Mouse (Mus musculus) kidney, adult 2 months (tissue): ENCODE measurements at regions not wholly inside any gene's neighbourhood (a gene's known extent, or its start where the extent isn't known, plus 50 kb on each side); places are given as distances from the start of the nearest gene placed in this dataset.

Experiments used
- DNase-seq: peaks from one replicate; pipeline ENCODE4 v3.0.0; 2021
- H3K27ac ChIP-seq: fragments of 200-500 bp; 2 replicates; pipeline ENCODE4 v1.5.1; 2012; ENCODE audit warnings: low read depth, low read length, control low read depth, inconsistent platforms; ENCODE audit not compliant: insufficient read depth
- H3K27me3 ChIP-seq: fragments of 200-500 bp; replicated peaks from 2 replicates; pipeline ENCODE4 v1.6.1; 2012; ENCODE audit warnings: mild to moderate bottlenecking, moderate library complexity, low read length, inconsistent platforms; ENCODE audit not compliant: control insufficient read depth, insufficient read depth
- H3K36me3 ChIP-seq: fragments of 200-500 bp; 2 replicates; pipeline ENCODE4 v1.6.1; 2012; ENCODE audit warnings: mild to moderate bottlenecking, moderate library complexity, low read length, inconsistent platforms; ENCODE audit not compliant: control insufficient read depth, insufficient read depth
- H3K4me1 ChIP-seq: fragments of 200-500 bp; 2 replicates; pipeline ENCODE4 v1.6.1; 2011; ENCODE audit warnings: low read length; ENCODE audit not compliant: control insufficient read depth, insufficient read depth
- H3K4me3 ChIP-seq: fragments of 200-500 bp; 2 replicates; pipeline ENCODE4 v1.5.1; 2011; ENCODE audit warnings: mild to moderate bottlenecking, low read depth, low read length, control low read depth; ENCODE audit not compliant: insufficient read depth
- CTCF ChIP-seq: fragments of 200-500 bp; conservative IDR thresholded peaks from 2 replicates; pipeline ENCODE4 v1.5.1; 2011; ENCODE audit warnings: low read depth, mild to moderate bottlenecking, control low read depth, low read length, moderate library complexity, mixed read lengths; ENCODE audit not compliant: insufficient read depth, insufficient read length
- POLR2A ChIP-seq: fragments of 200-500 bp; IDR thresholded peaks from one replicate; pipeline ENCODE4 v1.6.1; 2011; ENCODE audit warnings: low read depth, low read length, control low read depth
- WGBS: fragments of 180-500 bp; shearing (Covaris S2); methylation state at CpG from one replicate; pipeline ENCODE4 v1.1.7; 2018; 5-methylcytosine and 5-hydroxymethylcytosine counted together

DNA sequence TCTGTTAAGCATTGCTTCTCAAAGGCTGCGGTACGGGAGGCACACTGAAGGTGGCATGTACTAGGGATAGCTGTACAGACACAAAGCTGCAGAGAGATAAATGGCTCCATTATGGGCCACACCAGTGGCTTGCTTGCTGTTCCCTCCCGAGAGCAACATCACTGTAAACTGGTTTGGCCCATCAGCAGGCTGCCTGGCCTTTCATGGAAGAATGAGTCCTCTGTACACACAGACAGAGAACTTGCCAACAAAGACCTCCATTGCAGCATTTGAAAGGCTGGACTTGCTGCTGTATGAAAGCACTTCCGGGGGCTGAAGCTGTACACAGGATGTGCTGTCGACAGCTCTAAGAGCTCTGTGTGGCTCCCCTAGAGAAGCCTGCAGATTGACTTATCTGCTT, 364.1 kb upstream of the Gm26657 start:
- Histone ChIP-seq H3K27ac (no peak overlapping the region), H3K4me1 (no peaks in the 10 kb centered on the region), H3K4me3 (no peak overlapping the region), H3K36me3 (no peaks in the 10 kb centered on the region), H3K27me3 (no peaks in the 10 kb centered on the region)
- DNase-seq: no peak
- TF ChIP-seq POLR2A (no peak), CTCF (no peak)
- WGBS: 67% methylated on average over 5 of the region's 5 CpGs

DNA sequence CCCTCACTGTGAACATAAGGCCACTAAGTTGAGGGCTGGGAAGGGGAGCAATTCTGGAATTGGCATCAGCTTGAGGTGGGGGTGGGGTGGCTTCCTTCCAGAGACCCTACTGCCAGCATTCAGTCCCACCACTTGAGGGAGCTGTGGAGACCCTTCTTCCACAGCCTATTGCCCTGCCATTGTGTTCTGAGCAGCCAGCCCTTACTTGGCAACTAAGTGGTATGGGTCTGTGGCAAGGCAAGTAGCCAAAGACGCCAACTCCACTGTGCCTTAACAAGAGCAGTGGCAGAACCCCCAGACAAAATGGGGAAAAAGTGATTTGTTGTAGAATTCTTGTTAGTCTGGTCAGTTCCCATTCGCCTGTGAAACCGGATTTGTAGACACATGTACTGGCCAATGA, 365.4 kb upstream of the Gm26657 start:
- Histone ChIP-seq H3K27ac (no peak overlapping the region), H3K4me3 (no peak overlapping the region), H3K27me3 (no peaks in the 10 kb centered on the region), H3K4me1 (no peaks in the 10 kb centered on the region), H3K36me3 (no peaks in the 10 kb centered on the region)
- TF ChIP-seq CTCF: no peak
- no peak for TF ChIP-seq POLR2A
- DNase-seq: no peak
- 81% methylated on average over 3 of the region's 3 CpGs for WGBS

DNA sequence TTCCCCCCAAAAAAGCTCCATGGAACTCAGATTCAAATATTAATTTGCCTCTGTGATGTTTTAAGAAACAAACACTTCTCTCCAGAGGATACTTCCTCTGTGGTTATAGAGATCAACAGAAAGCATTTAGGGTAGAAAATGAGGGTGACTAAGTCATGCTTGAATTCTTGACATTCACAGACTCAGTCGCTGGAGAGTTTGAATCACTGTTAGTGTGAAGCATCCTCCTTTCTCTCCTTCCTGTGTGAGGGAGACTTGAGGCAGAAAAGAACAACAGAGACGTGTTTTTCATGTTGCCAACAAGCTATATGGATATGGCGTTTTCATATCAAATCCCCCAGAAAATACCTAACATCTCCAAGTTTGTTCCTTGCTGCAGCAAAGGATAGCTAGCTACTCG, 366.1 kb upstream of the Gm26657 start:
- WGBS: 76% methylated on average over 4 of the region's 4 CpGs
- H3K27me3 ChIP-seq: no peaks in the 10 kb centered on the region
- TF ChIP-seq CTCF (no peak), POLR2A (no peak)
- no peak for DNase-seq
- H3K4me1 ChIP-seq: no peaks in the 10 kb centered on the region
- no peaks in the 10 kb centered on the region for H3K36me3 ChIP-seq
- no peak overlapping the region for H3K4me3 ChIP-seq
- no peak overlapping the region for H3K27ac ChIP-seq

DNA sequence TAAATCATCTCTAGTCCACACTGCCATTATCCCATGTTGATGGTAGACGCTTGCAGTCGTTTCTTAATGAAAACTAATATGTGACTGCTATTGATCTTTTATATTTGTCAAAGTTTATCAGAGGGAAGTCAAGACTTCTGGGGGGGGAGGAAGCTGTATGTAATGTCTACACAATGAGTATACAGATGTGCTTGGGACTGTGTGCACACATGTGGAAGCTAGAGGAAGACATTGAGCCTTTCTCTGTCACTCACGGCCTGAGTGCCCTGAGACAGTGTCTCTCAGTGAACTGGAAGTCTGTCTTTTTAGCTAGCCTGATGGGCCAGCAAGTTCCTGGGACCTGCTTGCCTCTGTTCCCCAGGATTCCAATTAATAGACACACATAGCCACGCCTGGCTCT, 366.7 kb upstream of the Gm26657 start:
- no peak overlapping the region for H3K4me3 ChIP-seq
- no peaks in the 10 kb centered on the region for H3K36me3 ChIP-seq
- WGBS: 86% methylated on average over 4 of the region's 4 CpGs
- TF ChIP-seq POLR2A: no peak
- no peaks in the 10 kb centered on the region for H3K4me1 ChIP-seq
- H3K27me3 ChIP-seq: no peaks in the 10 kb centered on the region
- DNase-seq: no peak
- no peak overlapping the region for H3K27ac ChIP-seq

DNA sequence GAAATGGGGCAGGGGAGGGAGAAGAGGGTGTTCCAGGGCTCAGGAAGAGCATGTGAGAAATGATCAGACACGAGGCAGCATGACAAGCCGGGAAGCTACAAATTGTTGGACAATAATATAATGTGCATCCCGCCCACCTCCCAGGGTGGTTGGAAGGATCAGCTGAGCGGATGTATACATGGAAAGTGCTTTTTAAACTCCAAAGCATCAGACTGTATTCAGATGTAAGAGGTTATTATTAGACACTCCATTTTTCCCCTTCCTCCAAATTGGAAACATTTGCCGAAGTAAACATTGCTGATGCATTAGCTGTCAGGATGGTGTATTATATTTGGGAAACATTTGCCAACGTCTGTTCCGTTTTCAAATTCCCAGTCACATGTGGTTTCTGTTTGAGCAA, 367.2 kb upstream of the Gm26657 start:
- H3K36me3 ChIP-seq: no peaks in the 10 kb centered on the region
- no peaks in the 10 kb centered on the region for H3K27me3 ChIP-seq
- no peak overlapping the region for H3K4me3 ChIP-seq
- 71% methylated on average over 7 of the region's 7 CpGs for WGBS
- no peak for DNase-seq
- H3K4me1 ChIP-seq: no peaks in the 10 kb centered on the region
- TF ChIP-seq CTCF (no peak), POLR2A (no peak)
- H3K27ac ChIP-seq: no peak overlapping the region

DNA sequence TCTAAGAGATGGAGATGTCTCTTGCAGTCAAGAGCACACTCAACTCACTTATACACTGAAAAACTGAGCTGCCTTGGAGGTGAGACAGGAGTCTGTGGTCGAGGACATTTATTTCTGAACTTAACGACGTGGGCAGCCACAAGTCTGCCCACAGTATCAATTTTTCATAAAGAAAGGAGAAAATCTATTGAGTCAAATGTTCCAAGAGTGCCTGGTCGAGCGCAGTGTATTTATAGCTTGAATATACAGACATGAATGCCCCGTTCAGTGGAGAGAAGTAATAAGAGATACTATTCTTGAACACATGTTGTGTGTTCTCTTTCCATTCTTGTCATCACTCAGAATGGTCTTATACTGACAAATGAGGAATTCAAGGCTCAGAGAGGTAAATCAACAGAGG, 375.3 kb upstream of the Gm26657 start:
- no peak for DNase-seq
- Histone ChIP-seq H3K27ac (no peak overlapping the region), H3K36me3 (no peaks in the 10 kb centered on the region), H3K4me1 (no peaks in the 10 kb centered on the region), H3K27me3 (no peaks in the 10 kb centered on the region), H3K4me3 (no peak overlapping the region)
- TF ChIP-seq POLR2A: no peak
- TF ChIP-seq CTCF: no peak
- WGBS: 78% methylated on average over 6 of the region's 6 CpGs

DNA sequence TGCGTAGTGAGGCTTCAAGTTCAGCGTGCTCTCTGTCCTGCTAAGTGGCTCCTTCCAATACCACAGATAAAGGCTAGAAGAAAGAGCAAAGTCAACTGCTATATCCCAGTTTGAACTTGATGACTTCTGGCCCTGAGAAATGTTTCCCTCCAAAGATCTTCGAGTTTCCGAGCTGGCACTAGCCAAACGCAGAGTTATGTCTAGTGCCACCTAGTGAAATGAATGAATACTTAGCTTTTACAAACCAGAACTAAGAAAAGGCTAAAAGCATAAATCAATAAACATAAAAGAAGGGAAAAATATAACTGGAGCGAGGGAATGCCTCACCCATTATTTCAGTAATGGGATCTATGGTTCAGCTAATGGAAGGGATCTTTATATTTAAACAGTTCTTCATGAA, 377.7 kb upstream of the Gm26657 start:
- no peak overlapping the region for H3K4me3 ChIP-seq
- H3K27me3 ChIP-seq: no peaks in the 10 kb centered on the region
- TF ChIP-seq POLR2A (no peak), CTCF (0 out of 2 replicates have a peak, but pooled peaks have one; percentile 8)
- 33% methylated on average over 6 of the region's 6 CpGs for WGBS
- H3K36me3 ChIP-seq: no peaks in the 10 kb centered on the region
- no peak overlapping the region for H3K27ac ChIP-seq
- peak; percentile 20 for DNase-seq
- H3K4me1 ChIP-seq: no peaks in the 10 kb centered on the region

DNA sequence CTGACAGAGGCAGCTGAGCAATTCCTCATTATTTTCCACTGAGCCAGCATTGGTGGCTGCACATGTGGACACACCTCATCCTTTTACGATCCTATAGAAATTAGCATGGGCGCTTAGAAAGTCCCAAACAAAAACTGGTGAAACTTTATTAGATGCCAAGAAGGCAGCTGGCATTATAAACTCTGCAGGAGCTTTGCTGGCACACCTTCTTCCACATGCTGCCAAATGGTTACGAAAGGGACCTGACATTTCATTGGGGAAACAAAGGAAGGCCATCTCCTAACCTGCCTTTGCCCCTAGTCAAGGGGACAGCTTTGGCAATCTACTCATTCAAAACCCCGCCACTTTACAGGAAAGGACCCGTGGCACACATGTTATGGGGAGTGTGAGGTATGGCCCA, 390.7 kb upstream of the Gm26657 start:
- Histone ChIP-seq H3K36me3 (no peaks in the 10 kb centered on the region), H3K27me3 (no peaks in the 10 kb centered on the region), H3K27ac (no peak overlapping the region), H3K4me1 (no peaks in the 10 kb centered on the region), H3K4me3 (no peak overlapping the region)
- DNase-seq: no peak
- 86% methylated on average over 5 of the region's 5 CpGs for WGBS
- TF ChIP-seq CTCF: no peak
- TF ChIP-seq POLR2A: no peak
